Mouse (Mus musculus) bone marrow macrophage, adult 2 months (primary cell): Measurements from ENCODE around the gene Layn. TPM values are rescaled to one million over a fixed set of nuclear protein-coding genes. Genes with fewer than 3 reads are reported as not detected.

Experiments used
- H3K27ac ChIP-seq: 2 replicates; pipeline ENCODE4 v1.5.1; 2012; ENCODE audit warnings: low read depth, low read length; ENCODE audit not compliant: insufficient read depth
- H3K4me1 ChIP-seq: 2 replicates; pipeline ENCODE4 v1.6.1; 2012; ENCODE audit warnings: low read length; ENCODE audit not compliant: control insufficient read depth, insufficient read depth
- H3K4me3 ChIP-seq: 2 replicates; pipeline ENCODE4 v1.5.1; 2012; ENCODE audit warnings: mild to moderate bottlenecking, low read length, moderate library complexity; ENCODE audit not compliant: insufficient read depth
- CTCF ChIP-seq: IDR thresholded peaks from 2 replicates; pipeline ENCODE4 v1.5.1; 2012; ENCODE audit warnings: low read depth, mild to moderate bottlenecking, low read length, moderate library complexity
- POLR2A ChIP-seq: IDR thresholded peaks from 2 replicates; pipeline ENCODE4 v1.6.1; 2012; ENCODE audit warnings: mild to moderate bottlenecking, low read depth, low read length, borderline replicate concordance
- polyA plus RNA-seq: library from polyadenylated mRNA; stranded (reverse); fragments of >200 nt; gene quantifications from 2 replicates; pipeline ENCODE4 v1.2.4, GENCODE M21; 2012; ENCODE audit not compliant: missing spikeins, insufficient read depth, insufficient read length

Layn gene
- polyA plus RNA-seq, 1 experiment, result 6.7 TPM

DNA sequence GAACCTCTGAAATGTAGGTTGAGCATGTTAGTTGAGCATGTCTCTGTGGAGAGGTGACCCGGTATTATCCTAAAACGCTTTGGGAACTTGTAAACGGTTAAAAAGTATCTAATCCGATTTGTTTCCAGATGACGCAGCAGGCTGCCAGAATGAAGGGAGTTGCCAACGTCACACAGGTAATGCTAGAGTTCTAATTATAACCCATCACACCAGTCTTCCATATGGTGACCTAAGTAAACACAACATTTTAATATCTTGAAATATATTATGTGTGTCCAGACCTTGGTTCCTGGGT lies 67.3 kb downstream of the Layn start:
- TF ChIP-seq POLR2A (no peak), CTCF (no peak)
- H3K27ac ChIP-seq, result no peak overlapping the region
- H3K4me1 ChIP-seq, result peaks cover 8% of the 10 kb centered on the region
- H3K4me3 ChIP-seq, result peak overlapping the region; percentile 55; the same call in 1 of the 2 replicates

DNA sequence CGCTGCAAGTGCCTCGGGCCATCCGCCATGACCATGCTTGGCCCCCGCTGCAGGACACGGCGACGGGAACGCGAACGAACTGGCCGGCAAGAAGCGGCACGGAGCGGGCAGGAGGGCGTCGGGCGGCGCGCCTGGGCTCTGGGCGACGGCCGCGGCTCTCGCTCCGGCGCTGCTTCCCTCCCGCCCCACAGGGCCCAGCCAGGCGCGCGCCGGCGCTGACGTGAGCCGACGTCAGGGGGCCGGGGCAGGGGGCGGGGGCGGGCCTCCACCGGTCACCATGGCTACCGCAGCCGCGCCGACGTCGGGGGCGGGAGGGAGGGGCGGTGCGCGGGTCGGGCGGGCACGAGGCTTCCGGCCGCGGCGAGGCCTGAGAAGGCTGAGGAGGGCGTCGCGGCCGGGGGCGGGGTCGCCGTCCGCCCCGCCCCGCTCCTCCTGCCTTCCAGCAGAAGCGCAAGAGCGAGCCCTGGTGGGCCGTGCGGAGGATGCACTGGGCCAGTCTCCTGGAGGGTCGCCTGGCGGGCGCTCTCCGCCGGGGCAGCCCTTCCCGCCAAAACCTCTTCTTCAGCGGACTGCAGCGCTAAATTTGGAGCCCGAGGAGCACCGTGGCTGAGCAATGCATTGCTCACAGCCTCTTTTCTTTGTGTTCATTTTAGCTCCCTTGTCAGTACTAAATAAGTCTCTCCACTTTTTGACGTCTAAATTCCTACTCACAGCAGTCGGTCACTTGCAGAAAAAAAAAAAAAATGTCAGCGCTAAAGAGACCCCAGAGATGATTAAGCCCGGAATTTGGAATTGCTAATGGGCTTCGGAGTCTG lies 67.8 kb downstream of the Layn start, which contains the start of gene Sik2:
TSS of gene Sik2 (minus strand) at position 233 of the 815 bp plus-strand sequence.
- Histone ChIP-seq H3K4me3 (peak within 1 kb of the TSS; percentile 99), H3K4me1 (peaks cover 8% of the 10 kb centered on the region), H3K27ac (peak within 1 kb of the TSS; percentile 86)
- TF ChIP-seq POLR2A (no peak), CTCF (peak; percentile 62)

DNA sequence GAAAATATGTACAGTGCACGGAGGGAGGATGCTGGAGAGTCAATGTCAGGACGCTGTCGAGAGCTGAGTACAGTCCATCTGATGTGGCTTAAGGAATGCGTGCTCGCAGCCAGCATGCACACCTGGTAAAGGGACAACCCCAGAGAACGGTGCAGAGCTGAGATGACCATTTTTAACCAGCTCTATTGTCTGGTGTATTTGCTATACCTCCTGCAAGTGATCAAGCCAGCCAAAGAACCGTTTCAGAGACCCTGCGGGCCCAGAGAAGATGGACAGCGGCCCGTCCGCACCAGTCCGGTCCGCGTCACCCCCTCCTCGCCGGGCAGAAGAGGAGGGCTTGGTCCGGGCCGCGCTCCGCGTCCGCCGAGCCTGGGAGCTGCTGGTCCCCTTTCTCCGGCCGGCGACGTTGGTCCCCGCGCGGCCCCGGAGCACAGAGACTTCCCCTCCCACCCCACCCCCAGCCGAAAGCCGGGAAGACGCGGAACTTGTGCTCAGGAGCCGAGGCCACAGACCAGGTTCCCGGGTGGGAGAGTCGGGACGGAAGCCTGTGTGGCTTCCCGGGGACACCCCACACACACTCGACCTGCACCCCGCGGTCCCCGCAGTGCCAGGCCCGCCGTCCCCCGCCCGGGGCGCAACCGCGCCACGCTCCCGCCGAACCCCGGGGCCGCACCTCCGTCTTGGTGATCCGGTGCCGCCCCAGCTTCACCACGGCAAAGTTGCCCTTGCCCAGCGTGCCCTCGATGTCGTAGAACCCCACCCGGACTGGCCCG lies 68.6 kb downstream of the Layn start:
- H3K4me3 ChIP-seq, result peak overlapping the region; percentile 99
- H3K27ac ChIP-seq, result peak overlapping the region; percentile 86
- H3K4me1 ChIP-seq, result peaks cover 8% of the 10 kb centered on the region
- no peak for TF ChIP-seq CTCF
- TF ChIP-seq POLR2A, result no peak

DNA sequence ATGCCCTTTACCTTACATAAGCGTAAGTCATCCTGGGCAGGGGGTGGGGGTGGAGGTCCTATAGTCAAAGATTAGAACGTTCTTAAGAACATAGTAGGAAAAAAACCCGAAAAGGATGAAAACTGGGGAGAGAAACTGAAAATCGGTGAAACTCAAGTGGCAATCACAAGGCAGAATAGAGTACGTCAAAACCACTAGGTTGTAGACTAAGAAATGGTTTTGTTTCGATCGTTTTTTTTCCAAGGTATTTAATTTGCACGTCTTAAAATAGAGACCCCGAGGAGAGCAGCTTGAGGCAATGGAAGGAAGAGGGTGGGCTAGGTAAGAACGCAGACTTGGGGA lies 69.2 kb downstream of the Layn start:
- TF ChIP-seq CTCF (no peak), POLR2A (no peak)
- H3K27ac ChIP-seq, result no peak overlapping the region

DNA sequence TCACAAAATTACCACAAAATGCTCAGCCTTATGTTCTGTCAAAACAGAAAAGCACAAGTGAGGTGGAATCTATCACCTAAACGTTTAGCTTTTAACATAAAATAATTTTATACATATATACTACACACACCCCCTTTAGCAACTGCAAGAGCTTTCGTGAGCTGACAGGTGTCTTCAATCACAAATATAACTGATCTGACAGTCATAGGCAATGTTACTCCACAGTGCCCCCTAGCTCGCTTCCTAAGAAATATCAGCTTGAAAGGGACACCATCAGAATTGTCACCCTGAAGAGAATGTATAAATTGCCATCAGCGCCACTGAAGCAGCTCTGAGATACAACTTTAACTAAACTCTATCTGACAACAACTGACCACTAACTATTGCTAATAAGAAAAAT lies 70.0 kb downstream of the Layn start:
- Histone ChIP-seq H3K27ac (no peak overlapping the region), H3K4me3 (no peak overlapping the region), H3K4me1 (peaks cover 8% of the 10 kb centered on the region)
- TF ChIP-seq POLR2A, result no peak
- TF ChIP-seq CTCF, result no peak

More for the DNA sequence above, 69.2 kb downstream of the Layn start:
- Histone ChIP-seq H3K4me1 (peaks cover 8% of the 10 kb centered on the region), H3K4me3 (peak overlapping the region; percentile 99)

Other genes starting within 250 kb of the Layn start
- gene Ppp2r1b, start 231.8 kb downstream of the Layn start, polyA plus RNA-seq, result 13.5 and 16.2 TPM in 2 replicates
- gene Sik2, start 68.0 kb downstream of the Layn start, polyA plus RNA-seq, result 12.7 and 13.8 TPM in 2 replicates
- not detected in 2 replicates for gene Btg4, start 16.2 kb downstream of the Layn start, polyA plus RNA-seq
- not detected in 2 replicates for gene 4833427G06Rik, start 25.0 kb upstream of the Layn start, polyA plus RNA-seq
- not detected in 2 replicates for gene Gm32742, start 88.4 kb upstream of the Layn start, polyA plus RNA-seq
- gene Pou2af1, start 136.6 kb upstream of the Layn start, polyA plus RNA-seq, result not detected in 2 replicates
- not detected in 2 replicates for gene Colca2, start 201.5 kb upstream of the Layn start, polyA plus RNA-seq